Mouse (Mus musculus): Measurements from ENCODE around the gene D130043K22Rik.

DNA sequence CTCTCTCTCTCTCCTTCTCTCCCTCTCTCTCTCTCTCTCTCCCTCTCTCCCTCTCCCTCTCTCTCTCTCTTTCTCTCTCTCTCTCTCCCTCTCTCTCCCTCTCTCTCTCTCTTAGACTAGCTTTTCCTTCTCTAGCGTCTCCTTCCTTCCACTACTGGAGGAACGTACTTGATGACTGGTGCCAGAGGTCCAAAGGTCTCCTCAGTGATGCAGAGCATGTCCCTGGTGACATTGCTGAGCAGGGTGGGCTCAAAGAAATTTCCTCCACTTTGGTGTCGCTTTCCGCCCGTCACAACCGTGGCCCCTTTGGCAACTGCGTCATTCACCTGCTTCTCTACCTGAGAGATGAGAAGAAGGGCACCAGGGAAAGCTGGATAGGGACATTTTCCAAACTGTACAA lies 68.6 kb downstream of the D130043K22Rik start:
- TF ChIP-seq CTCF (IDR thresholded peaks at IDR 0.05; ENCODE audit: low read depth, low read length) (no peak), GATA1 (IDR thresholded peaks at IDR 0.05; ENCODE audit: borderline replicate concordance, low read length) (no peak), GATA2 (IDR thresholded peaks at IDR 0.05; ENCODE audit: borderline replicate concordance, low read depth, low read length) (no peak), TAL1 (conservative IDR thresholded peaks at IDR 0.05; ENCODE audit: low read depth, low read length) (no peak)
